Mouse (Mus musculus) spleen, postnatal 14 days (tissue): ENCODE measurements at regions not wholly inside any gene's neighbourhood (a gene's known extent, or its start where the extent isn't known, plus 50 kb on each side); places are given as distances from the start of the nearest gene placed in this dataset.

Source experiments
- DNase-seq, 2 experiments: peaks; one replicate each; pipeline ENCODE4 v3.0.0; 2021 to 2022; ENCODE audit warnings: low spot score in 2 of 2

- no peak for DNase-seq
Measured at GRCm38 (mm10) chr10:66433490-66433889, 662.4 kb upstream of the Jmjd1c start.

GRCm38 (mm10) chr10:66470684-66471083, 625.2 kb upstream of the Jmjd1c start:
- no peak for DNase-seq

GRCm38 (mm10) chr10:66472038-66472437, 623.9 kb upstream of the Jmjd1c start:
- no peak for DNase-seq

GRCm38 (mm10) chr10:66475187-66475735, 620.7 kb upstream of the Jmjd1c start:
- DNase-seq = no peak

GRCm38 (mm10) chr10:66490871-66491270, 605.1 kb upstream of the Jmjd1c start:
- DNase-seq = no peak

- no peak for DNase-seq
Measured at GRCm38 (mm10) chr10:66491850-66492249, 604.1 kb upstream of the Jmjd1c start.

- DNase-seq = no peak
Measured at GRCm38 (mm10) chr10:66539846-66540245, 556.1 kb upstream of the Jmjd1c start.

GRCm38 (mm10) chr10:66546656-66547055, 549.3 kb upstream of the Jmjd1c start:
- no peak for DNase-seq

- no peak for DNase-seq
Measured at GRCm38 (mm10) chr10:66547660-66548059, 548.3 kb upstream of the Jmjd1c start.

- DNase-seq = no peak
Measured at GRCm38 (mm10) chr10:66548073-66548472, 547.9 kb upstream of the Jmjd1c start.

GRCm38 (mm10) chr10:66552919-66553318, 543.0 kb upstream of the Jmjd1c start:
- DNase-seq = no peak

- no peak for DNase-seq
Measured at GRCm38 (mm10) chr10:66554259-66554658, 541.7 kb upstream of the Jmjd1c start.

- no peak for DNase-seq
Measured at GRCm38 (mm10) chr10:66558097-66558840, 537.7 kb upstream of the Jmjd1c start.

- no peak for DNase-seq
Measured at GRCm38 (mm10) chr10:66565374-66565773, 530.6 kb upstream of the Jmjd1c start.

GRCm38 (mm10) chr10:66574846-66575535, 520.9 kb upstream of the Jmjd1c start:
- DNase-seq = no peak

- no peak for DNase-seq
Measured at GRCm38 (mm10) chr10:66593001-66593400, 502.9 kb upstream of the Jmjd1c start.

- DNase-seq = no peak
Measured at GRCm38 (mm10) chr10:66593506-66593905, 502.4 kb upstream of the Jmjd1c start.

GRCm38 (mm10) chr10:66597952-66598351, 498.0 kb upstream of the Jmjd1c start:
- no peak for DNase-seq

- DNase-seq = no peak
Measured at GRCm38 (mm10) chr10:66607141-66607540, 488.8 kb upstream of the Jmjd1c start.

GRCm38 (mm10) chr10:66616280-66616679, 479.6 kb upstream of the Jmjd1c start:
- DNase-seq = no peak

- no peak for DNase-seq
Measured at GRCm38 (mm10) chr10:66630996-66631395, 464.9 kb upstream of the Jmjd1c start.

GRCm38 (mm10) chr10:66640890-66641847, 454.8 kb upstream of the Jmjd1c start:
- DNase-seq = no peak
